Mouse (Mus musculus) forebrain, embryonic 15.5 days (tissue): Measurements from ENCODE around the gene Apoc3. TPM values are rescaled to one million over a fixed set of nuclear protein-coding genes. Genes with fewer than 3 reads are reported as not detected.

Source experiments
- ATAC-seq: fragments of 200-750 bp; cut with Nextera tagmentation; replicated peaks from 2 replicates; pipeline ENCODE4 v1.8.0; 2017; ENCODE audit warnings: mild to moderate bottlenecking, moderate TSS enrichment, moderate library complexity
- H3K27ac ChIP-seq: fragments of 300-500 bp; sonication (generic); replicated peaks from 2 replicates; pipeline ENCODE4 v1.5.1; 2015; ENCODE audit warnings: mild to moderate bottlenecking, inconsistent platforms
- H3K27me3 ChIP-seq: fragments of 300-500 bp; sonication (generic); 2 replicates; pipeline ENCODE4 v1.6.1; 2015; ENCODE audit warnings: inconsistent platforms
- H3K36me3 ChIP-seq: fragments of 300-500 bp; sonication (generic); 2 replicates; pipeline ENCODE4 v1.6.1; 2015; ENCODE audit warnings: mild to moderate bottlenecking, inconsistent platforms
- H3K4me1 ChIP-seq: fragments of 300-500 bp; sonication (generic); 2 replicates; pipeline ENCODE4 v1.6.1; 2015; ENCODE audit warnings: inconsistent platforms
- H3K4me2 ChIP-seq: fragments of 300-500 bp; sonication (generic); replicated peaks from 2 replicates; pipeline ENCODE4 v1.6.1; 2015; ENCODE audit warnings: mild to moderate bottlenecking, inconsistent platforms
- H3K4me3 ChIP-seq: fragments of 300-500 bp; sonication (generic); 2 replicates; pipeline ENCODE4 v1.5.1; 2015; ENCODE audit warnings: mild to moderate bottlenecking, inconsistent platforms
- H3K9ac ChIP-seq: fragments of 300-500 bp; sonication (generic); replicated peaks from 2 replicates; pipeline ENCODE4 v1.6.1; 2015; ENCODE audit warnings: mild to moderate bottlenecking, inconsistent platforms
- H3K9me3 ChIP-seq: fragments of 300-500 bp; sonication (generic); 2 replicates; pipeline ENCODE4 v1.6.1; 2016; ENCODE audit warnings: inconsistent platforms
- WGBS: fragments of 180-500 bp; shearing (Covaris S2); methylation state at CpG from one replicate; pipeline ENCODE4 v1.1.7; 2015; ENCODE audit warnings: mixed read lengths; 5-methylcytosine and 5-hydroxymethylcytosine counted together
- polyA plus RNA-seq: library from polyadenylated mRNA; unstranded; fragments of >200 nt; fragmentation: Nextera tagmentation; extraction: Ambion mirVana; gene quantifications from 2 replicates; pipeline ENCODE4 v1.2.1, GENCODE M21; 2015

Apoc3 gene
- polyA plus RNA-seq, 1 experiment from 2014 or later = not detected

DNA sequence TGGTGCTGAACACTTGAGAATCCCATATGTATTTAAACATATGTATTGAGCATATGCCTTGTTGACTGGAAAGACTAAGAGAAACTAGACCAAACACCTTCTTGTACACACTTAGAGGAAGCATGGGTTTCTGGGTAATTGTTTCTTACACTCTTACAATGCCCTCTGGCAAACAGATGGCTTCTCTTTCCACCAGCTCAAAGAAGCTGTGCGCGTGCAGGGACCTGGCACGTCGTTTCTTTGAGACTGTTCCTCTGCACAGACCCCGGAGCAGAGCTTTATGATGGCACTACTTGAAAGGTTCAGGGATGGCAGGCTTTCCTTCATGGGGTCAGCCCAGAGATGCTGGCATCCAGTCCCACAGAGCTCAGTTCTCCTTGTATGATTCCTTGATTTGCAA, 46.5 kb downstream of the Apoc3 start:
- H3K4me2 ChIP-seq = no peak overlapping the region
- no peak overlapping the region for H3K4me3 ChIP-seq
- no peaks in the 10 kb centered on the region for H3K36me3 ChIP-seq
- no peaks in the 10 kb centered on the region for H3K27me3 ChIP-seq
- H3K9me3 ChIP-seq = no peaks in the 10 kb centered on the region
- no peak overlapping the region for H3K9ac ChIP-seq
- peak; percentile 13; the same call in 1 of the 2 replicates for ATAC-seq
- H3K4me1 ChIP-seq = peaks cover 9% of the 10 kb centered on the region
- 41% methylated on average over 5 of the region's 5 CpGs for WGBS
- H3K27ac ChIP-seq = peak overlapping the region; percentile 40; the same call in 1 of the 2 replicates

DNA sequence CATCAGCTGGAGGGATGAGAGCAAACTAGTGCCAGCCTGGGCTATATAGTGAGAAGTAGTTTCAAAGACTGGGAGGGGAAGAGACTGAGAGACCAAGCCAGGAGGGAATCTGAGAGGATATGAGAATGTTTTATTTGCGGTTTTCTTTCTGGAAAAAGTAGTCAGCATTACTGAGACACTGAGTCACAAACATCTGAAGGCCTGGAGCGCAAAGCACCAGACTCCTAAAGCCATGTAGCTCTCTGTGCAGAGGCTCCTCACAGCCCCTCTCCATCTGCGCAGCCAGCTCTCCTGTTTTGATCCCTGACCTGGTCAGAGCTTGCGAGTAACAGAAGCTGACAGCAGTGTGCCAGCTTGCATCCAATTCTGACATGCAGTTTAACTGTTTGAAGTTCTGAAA, 47.1 kb downstream of the Apoc3 start:
- Histone ChIP-seq H3K4me3 (no peak overlapping the region), H3K9ac (no peak overlapping the region), H3K4me1 (peaks cover 9% of the 10 kb centered on the region), H3K9me3 (no peaks in the 10 kb centered on the region), H3K27ac (no peak overlapping the region), H3K4me2 (no peak overlapping the region), H3K36me3 (no peaks in the 10 kb centered on the region), H3K27me3 (no peaks in the 10 kb centered on the region)
- WGBS = 91% methylated on average over 4 of the region's 4 CpGs
- no peak for ATAC-seq

DNA sequence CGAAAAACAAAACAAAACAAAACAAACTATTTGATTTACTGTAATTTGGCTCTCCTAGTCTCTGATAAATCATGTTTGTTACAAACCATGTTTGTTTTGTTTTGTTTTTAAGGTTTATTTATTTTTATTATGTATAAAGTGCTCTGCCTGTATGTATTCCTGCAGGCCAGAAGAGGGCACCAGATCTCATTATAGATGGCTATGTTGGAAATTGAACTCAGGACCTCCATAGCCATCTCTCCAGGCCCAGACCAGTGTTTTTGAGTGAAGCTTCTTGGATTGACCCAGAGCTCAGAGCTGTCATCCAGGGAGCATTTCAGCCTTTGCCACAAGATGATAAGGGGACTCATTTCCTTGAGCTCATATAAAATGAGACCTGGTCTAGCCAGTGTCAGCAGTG, 49.0 kb downstream of the Apoc3 start:
- WGBS = 96% methylated on average over 1 of the region's 1 CpGs
- peaks cover 9% of the 10 kb centered on the region for H3K4me1 ChIP-seq
- ATAC-seq = no peak
- H3K9ac ChIP-seq = no peak overlapping the region
- H3K27me3 ChIP-seq = no peaks in the 10 kb centered on the region
- H3K27ac ChIP-seq = no peak overlapping the region
- no peaks in the 10 kb centered on the region for H3K36me3 ChIP-seq
- no peak overlapping the region for H3K4me2 ChIP-seq
- no peak overlapping the region for H3K4me3 ChIP-seq
- no peaks in the 10 kb centered on the region for H3K9me3 ChIP-seq

DNA sequence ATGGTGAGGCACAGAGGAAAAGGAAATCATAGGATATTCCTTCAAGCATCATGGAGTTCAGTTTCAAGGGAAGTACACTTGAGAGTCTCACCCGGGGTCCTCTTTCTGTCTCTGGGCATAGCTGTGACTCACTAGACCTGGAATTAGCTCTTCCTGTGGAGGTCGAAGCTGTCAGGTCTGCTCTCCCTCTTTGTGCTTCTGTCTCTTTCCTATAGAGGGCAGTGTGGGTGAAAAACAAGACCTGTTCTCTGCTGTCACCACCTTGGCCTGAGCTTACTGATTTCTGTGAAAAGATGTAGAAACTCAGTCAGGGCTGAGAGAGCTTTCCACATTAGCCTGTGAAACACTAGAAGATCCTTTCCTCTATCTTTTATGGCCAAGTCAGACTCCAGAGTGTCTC, 50.2 kb downstream of the Apoc3 start:
- H3K36me3 ChIP-seq = no peaks in the 10 kb centered on the region
- no peak overlapping the region for H3K9ac ChIP-seq
- H3K27ac ChIP-seq = no peak overlapping the region
- ATAC-seq = no peak
- WGBS = 56% methylated on average over 2 of the region's 2 CpGs
- no peaks in the 10 kb centered on the region for H3K9me3 ChIP-seq
- H3K27me3 ChIP-seq = no peaks in the 10 kb centered on the region
- H3K4me2 ChIP-seq = no peak overlapping the region
- H3K4me3 ChIP-seq = no peak overlapping the region
- H3K4me1 ChIP-seq = peaks cover 9% of the 10 kb centered on the region

DNA sequence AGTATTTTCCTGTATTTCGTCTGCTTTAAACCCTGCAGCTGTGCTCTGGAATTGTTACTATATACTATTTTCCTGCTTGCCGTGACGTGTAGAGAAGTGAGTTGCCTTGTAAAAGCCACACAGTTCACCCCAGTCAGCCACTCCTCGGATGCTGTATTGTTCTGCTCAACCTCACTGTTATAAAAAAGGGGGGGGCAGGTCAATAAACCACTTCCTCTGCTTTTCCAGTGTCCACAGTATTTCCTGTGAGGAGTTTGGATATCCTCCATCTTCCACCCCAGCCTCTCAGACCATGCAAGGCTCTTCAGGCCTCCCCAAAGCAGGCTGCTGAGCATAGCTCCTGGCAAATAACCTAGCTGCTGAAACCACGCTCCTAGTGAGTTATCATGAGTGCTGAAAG, 50.9 kb downstream of the Apoc3 start:
- Histone ChIP-seq H3K27ac (no peak overlapping the region), H3K4me3 (no peak overlapping the region), H3K9ac (no peak overlapping the region), H3K9me3 (no peaks in the 10 kb centered on the region), H3K36me3 (no peaks in the 10 kb centered on the region), H3K4me1 (peaks cover 8% of the 10 kb centered on the region), H3K4me2 (no peak overlapping the region), H3K27me3 (no peaks in the 10 kb centered on the region)
- no peak for ATAC-seq
- 86% methylated on average over 5 of the region's 5 CpGs for WGBS

Other genes starting within 250 kb of the Apoc3 start
- 284 and 289 TPM in 2 replicates for gene Pafah1b2, start 222.9 kb downstream of the Apoc3 start, polyA plus RNA-seq
- 7.8 and 9.2 TPM in 2 replicates for gene Sik3, start 222.8 kb downstream of the Apoc3 start, polyA plus RNA-seq
- gene Apoa1, start 7.1 kb downstream of the Apoc3 start, polyA plus RNA-seq = 1.7 and 3.5 TPM in 2 replicates
- not detected in 2 replicates for gene Apoa4, start 5.1 kb upstream of the Apoc3 start, polyA plus RNA-seq
- gene Apoa5, start 33.0 kb upstream of the Apoc3 start, polyA plus RNA-seq = not detected in 2 replicates
- gene Zpr1, start 37.4 kb upstream of the Apoc3 start, polyA plus RNA-seq = 69.7 and 73.1 TPM in 2 replicates
- gene Bud13, start 47.4 kb upstream of the Apoc3 start, polyA plus RNA-seq = 18.5 and 19.7 TPM in 2 replicates
- gene 4931429L15Rik, start 84.3 kb upstream of the Apoc3 start, polyA plus RNA-seq = not detected in 2 replicates